Mouse (Mus musculus) limb, embryonic 11.5 days (tissue): Measurements from ENCODE around the gene Acox3. TPM values are rescaled to one million over a fixed set of nuclear protein-coding genes. Genes with fewer than 3 reads are reported as not detected.

Experiments
- ATAC-seq: fragments of 200-750 bp; cut with Nextera tagmentation; 2 replicates; pipeline ENCODE4 v1.8.0; 2017; ENCODE audit warnings: low read depth; ENCODE audit not compliant: insufficient number of reproducible peaks, low FRiP score, low TSS enrichment
- DNase-seq: peaks from one replicate; pipeline ENCODE4 v3.0.0-alpha.2; 2015; ENCODE audit warnings: low spot score
- H3K27ac ChIP-seq: fragments of 300-500 bp; sonication (generic); replicated peaks from 2 replicates; pipeline ENCODE4 v1.5.1; 2014; ENCODE audit warnings: low read depth, mild to moderate bottlenecking, low read length
- H3K27me3 ChIP-seq: fragments of 300-500 bp; sonication (generic); 2 replicates; pipeline ENCODE4 v1.6.1; 2014; ENCODE audit warnings: mild to moderate bottlenecking, low read length, mixed read lengths; ENCODE audit not compliant: control insufficient read depth, insufficient read depth
- H3K36me3 ChIP-seq: fragments of 300-500 bp; sonication (generic); 2 replicates; pipeline ENCODE4 v1.6.1; 2014; ENCODE audit warnings: mild to moderate bottlenecking, low read length, moderate library complexity, mixed read lengths; ENCODE audit not compliant: control insufficient read depth, insufficient read depth
- H3K4me1 ChIP-seq: fragments of 300-500 bp; sonication (generic); 2 replicates; pipeline ENCODE4 v1.6.1; 2014; ENCODE audit warnings: low read length, mixed read lengths; ENCODE audit not compliant: control insufficient read depth, insufficient read depth
- H3K4me2 ChIP-seq: fragments of 300-500 bp; sonication (generic); 2 replicates; pipeline ENCODE4 v1.6.1; 2014; ENCODE audit warnings: low read depth, mild to moderate bottlenecking, moderate library complexity; ENCODE audit not compliant: severe bottlenecking
- H3K4me3 ChIP-seq: fragments of 300-500 bp; sonication (generic); 2 replicates; pipeline ENCODE4 v1.5.1; 2014; ENCODE audit warnings: low read depth, low read length
- H3K9ac ChIP-seq: fragments of 300-500 bp; sonication (generic); 2 replicates; pipeline ENCODE4 v1.6.1; 2014; ENCODE audit warnings: mild to moderate bottlenecking, low read length
- H3K9me3 ChIP-seq: fragments of 300-500 bp; sonication (generic); 2 replicates; pipeline ENCODE4 v1.6.1; 2016; ENCODE audit warnings: low read length; ENCODE audit not compliant: control insufficient read depth
- WGBS: fragments of 180-500 bp; shearing (Covaris S2); extraction: QIAGEN DNeasy Blood & Tissue Kit; methylation state at CpG from one replicate; pipeline ENCODE4 v1.1.7; 2014; 5-methylcytosine and 5-hydroxymethylcytosine counted together
- polyA plus RNA-seq: library from polyadenylated mRNA; unstranded; fragments of >200 nt; fragmentation: Nextera tagmentation; extraction: Ambion mirVana; gene quantifications from 2 replicates; pipeline ENCODE4 v1.2.1, GENCODE M21; 2014

Acox3 gene
- polyA plus RNA-seq, 1 experiment from 2014 or later: 9.7 TPM

DNA sequence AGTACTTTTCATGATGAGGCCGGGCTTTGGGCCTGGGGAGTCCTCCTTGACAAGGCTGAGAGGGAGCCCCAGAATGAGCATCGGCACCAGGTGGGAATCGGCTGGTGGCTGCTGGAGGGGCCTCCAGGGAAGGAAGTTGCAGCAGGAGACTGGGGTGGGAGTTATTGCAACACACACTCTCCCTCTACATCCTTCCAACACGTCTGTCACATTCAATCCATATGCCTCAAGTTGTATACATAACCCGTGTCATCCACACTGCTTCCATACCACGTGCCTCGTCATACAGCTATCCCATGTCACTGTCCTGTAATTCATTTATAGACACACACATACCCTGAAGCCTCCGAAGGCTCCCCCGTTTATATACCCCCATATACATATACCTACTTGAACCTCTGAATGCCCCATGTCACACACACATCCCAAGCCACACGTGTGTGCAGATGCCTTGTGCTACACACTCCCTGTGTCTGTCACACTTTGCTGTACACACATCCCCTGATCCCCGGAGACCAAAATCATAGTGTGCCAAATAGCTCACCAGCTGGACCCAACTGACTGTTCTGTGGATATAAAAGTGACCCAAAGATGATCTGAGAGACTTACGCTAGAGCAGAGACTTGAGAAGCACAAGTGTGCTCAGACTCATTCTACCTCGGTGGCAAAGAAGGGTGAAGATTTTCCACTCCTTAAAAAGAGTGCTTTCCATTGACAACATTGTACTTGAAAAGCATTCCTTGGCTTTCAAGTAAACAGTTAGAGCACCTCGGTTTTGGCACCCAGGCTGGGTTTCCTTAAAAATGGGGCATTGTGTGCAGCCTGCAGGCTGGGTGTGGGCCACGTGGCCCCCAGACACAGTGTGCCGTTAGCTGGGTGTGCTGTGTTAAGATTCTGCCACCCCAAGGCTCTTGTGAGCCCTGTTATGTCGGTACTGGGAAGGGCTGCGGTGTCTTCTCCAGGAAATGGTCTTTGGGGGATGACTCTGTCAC is 13.6 kb downstream of the Acox3 start:
- Histone ChIP-seq H3K9me3 (no peaks in the 10 kb centered on the region), H3K27me3 (no peaks in the 10 kb centered on the region), H3K4me3 (no peak overlapping the region), H3K4me2 (no peak overlapping the region), H3K27ac (no peak overlapping the region), H3K9ac (no peak overlapping the region), H3K4me1 (no peaks in the 10 kb centered on the region), H3K36me3 (peaks cover 6% of the 10 kb centered on the region; the same call in 1 of the 2 replicates)
- DNase-seq: no peak
- no peak for ATAC-seq
- 83% methylated on average over 18 of the region's 18 CpGs for WGBS

DNA sequence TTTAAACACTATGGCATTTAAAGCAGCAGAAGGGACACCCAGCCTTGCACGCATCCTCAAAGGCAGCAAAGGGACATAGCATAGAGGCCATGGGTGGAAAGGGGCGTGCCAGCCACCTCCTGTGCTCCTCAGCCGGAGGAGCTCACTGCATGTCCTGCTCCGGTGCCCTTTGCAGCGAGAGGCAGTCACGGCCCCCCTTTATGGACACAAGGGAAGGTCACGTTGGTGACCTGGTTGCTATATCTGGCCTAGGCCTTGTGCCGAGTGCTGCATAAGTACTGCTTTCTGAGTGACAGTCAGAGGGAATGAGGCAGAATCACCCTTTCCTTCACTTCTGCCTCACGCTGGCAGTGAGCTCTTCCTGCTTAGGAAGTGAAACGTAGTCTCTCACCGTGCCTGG is 17.4 kb downstream of the Acox3 start:
- Histone ChIP-seq H3K4me3 (no peak overlapping the region), H3K4me2 (no peak overlapping the region), H3K27me3 (no peaks in the 10 kb centered on the region), H3K9ac (no peak overlapping the region), H3K36me3 (peaks cover 2% of the 10 kb centered on the region; the same call in 1 of the 2 replicates), H3K4me1 (no peaks in the 10 kb centered on the region), H3K9me3 (no peaks in the 10 kb centered on the region), H3K27ac (0 out of 2 replicates have a peak overlapping the region, but pooled peaks have one; percentile 8)
- 89% methylated on average over 11 of the region's 11 CpGs for WGBS
- ATAC-seq (no peak), DNase-seq (no peak)

DNA sequence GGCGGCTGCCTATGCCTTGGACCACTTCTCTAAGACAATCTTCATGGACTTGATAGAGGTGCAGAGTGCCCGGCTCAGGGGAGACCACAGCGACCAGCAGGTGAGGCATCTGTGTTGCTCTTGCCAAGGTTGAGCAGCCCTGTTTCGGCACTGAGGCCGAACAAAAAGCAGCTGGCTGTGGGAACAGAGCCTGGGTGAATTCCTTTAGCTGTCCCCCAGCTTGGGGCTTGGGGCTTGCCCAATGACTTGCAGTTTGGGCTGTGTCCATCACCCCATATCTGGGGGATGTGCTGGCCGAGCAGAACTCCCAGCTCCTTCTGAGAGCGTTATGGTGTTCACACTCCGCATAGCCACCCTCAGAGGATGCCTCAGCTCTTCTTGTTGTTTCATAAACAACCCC is 18.7 kb downstream of the Acox3 start:
- Histone ChIP-seq H3K36me3 (peaks cover 2% of the 10 kb centered on the region; the same call in 1 of the 2 replicates), H3K9me3 (no peaks in the 10 kb centered on the region), H3K4me1 (no peaks in the 10 kb centered on the region), H3K27me3 (no peaks in the 10 kb centered on the region), H3K4me3 (no peak overlapping the region), H3K4me2 (no peak overlapping the region), H3K27ac (no peak overlapping the region), H3K9ac (no peak overlapping the region)
- ATAC-seq (no peak), DNase-seq (no peak)
- 86% methylated on average over 8 of the region's 8 CpGs for WGBS

DNA sequence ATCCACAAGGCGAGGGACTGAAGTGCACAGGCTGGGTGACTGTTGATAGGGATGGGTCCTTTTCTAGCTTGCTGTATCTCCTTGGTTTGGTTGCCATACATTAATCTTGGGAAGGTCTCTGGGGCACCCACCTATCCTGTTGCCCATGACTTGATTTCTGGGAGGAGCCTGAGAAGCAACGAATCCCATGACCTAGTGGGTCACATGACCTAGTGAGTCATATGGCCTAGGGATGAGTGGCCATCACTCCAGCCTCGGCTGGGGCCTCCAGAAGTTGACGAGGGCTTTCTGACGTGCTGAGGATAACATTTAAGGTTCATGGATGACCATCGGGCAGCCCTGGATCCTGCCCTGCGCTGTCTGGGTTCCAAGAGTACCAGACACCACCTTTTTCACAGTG is 22.5 kb downstream of the Acox3 start:
- ATAC-seq (no peak), DNase-seq (no peak)

DNA sequence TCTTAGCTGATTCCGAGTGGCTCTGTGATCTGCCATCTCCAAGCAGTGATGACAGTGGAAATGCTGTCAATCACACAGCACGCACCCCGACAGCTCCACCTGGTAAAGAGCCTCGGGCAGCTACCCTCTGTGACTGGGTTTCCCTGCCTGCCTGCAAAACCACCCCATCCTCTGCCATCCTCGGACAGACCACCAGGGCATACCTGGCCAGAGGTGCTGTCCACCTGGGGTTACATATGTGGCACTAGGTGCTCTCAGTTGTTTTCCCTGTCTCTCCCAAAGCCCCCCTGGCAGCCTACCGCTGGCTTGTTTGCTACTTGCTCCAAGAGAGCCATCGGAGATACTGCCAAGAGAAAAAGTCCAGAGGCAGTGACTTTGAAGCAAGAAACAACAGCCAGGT is 24.0 kb downstream of the Acox3 start:
- no peak for ATAC-seq
- Histone ChIP-seq H3K4me1 (peaks cover 3% of the 10 kb centered on the region; the same call in 1 of the 2 replicates), H3K27me3 (no peaks in the 10 kb centered on the region), H3K4me3 (no peak overlapping the region), H3K4me2 (no peak overlapping the region), H3K36me3 (no peaks in the 10 kb centered on the region), H3K27ac (no peak overlapping the region), H3K9ac (no peak overlapping the region), H3K9me3 (no peaks in the 10 kb centered on the region)
- 86% methylated on average over 7 of the region's 7 CpGs for WGBS
- no peak for DNase-seq

More for the DNA sequence above, 22.5 kb downstream of the Acox3 start:
- 86% methylated on average over 7 of the region's 7 CpGs for WGBS
- Histone ChIP-seq H3K4me3 (no peak overlapping the region), H3K4me1 (peaks cover 3% of the 10 kb centered on the region; the same call in 1 of the 2 replicates), H3K9ac (no peak overlapping the region), H3K27ac (no peak overlapping the region), H3K27me3 (no peaks in the 10 kb centered on the region), H3K4me2 (no peak overlapping the region), H3K36me3 (no peaks in the 10 kb centered on the region), H3K9me3 (no peaks in the 10 kb centered on the region)

DNA sequence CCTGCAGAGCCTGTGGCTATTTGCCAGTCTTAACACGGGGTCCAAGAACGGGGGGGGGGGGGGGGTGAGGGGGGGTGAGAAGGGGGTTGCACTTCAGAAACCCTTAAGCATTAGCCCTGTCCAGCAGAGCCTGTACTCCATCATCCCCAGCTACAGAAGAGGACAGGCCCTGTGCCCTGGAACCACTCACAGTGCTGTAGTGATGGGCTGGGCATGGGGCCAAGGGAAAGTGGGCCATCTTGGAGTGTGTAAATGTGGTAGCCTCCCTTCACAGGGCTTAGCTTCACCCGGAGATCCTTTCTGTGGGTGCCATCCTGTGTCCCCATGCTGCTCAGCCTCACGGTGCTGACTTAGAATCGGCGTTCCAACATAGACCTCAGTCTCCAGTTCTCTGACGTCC is 24.9 kb downstream of the Acox3 start:
- H3K9ac ChIP-seq: no peak overlapping the region
- ATAC-seq: no peak
- no peak overlapping the region for H3K4me2 ChIP-seq
- H3K36me3 ChIP-seq: no peaks in the 10 kb centered on the region
- H3K4me3 ChIP-seq: no peak overlapping the region
- no peaks in the 10 kb centered on the region for H3K9me3 ChIP-seq
- WGBS: 86% methylated on average over 6 of the region's 7 CpGs
- H3K27ac ChIP-seq: no peak overlapping the region
- DNase-seq: no peak
- H3K4me1 ChIP-seq: peaks cover 3% of the 10 kb centered on the region; the same call in 1 of the 2 replicates
- no peaks in the 10 kb centered on the region for H3K27me3 ChIP-seq

DNA sequence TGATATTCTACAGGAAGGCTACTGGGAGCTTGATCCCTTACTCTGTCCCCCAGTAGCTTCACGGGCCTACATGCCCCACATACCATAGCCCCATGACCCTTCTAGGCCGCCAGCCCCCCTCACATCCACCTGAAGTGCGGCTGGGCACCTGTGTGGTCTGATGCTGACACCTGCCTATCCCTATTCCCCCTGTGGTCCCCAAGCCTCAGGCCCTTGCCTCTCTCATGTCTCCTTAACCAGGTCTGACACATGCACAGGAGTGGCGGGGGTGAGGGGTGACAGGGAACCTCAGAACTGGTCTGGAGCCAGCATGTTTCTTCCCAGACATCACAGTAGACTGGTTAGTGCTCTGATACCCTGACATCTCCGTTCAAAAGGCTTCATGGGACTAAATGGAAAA is 25.7 kb downstream of the Acox3 start:
- H3K9ac ChIP-seq: no peak overlapping the region

DNA sequence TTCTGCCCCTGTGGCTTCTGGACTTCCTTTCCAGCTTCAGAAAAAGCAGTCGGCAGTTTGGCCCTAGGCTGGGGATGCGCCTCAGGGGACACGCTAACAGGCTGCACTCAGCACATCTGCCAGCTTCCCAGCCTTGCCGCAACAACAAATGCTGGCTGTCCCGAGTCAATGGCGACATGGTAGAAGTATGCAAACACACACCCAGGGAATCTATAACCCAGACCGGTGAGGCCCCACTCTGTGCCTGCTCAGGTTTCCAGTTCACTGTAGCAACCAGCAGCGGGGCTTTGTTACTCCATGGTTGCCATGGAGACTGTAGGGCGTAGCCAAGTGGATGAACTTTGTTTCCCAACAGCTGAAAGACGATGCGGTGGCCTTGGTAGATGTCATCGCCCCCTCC is 26.5 kb downstream of the Acox3 start:
- ATAC-seq (peak; percentile 81), DNase-seq (peak; percentile 64)
- WGBS: 48% methylated on average over 12 of the region's 12 CpGs
- no peaks in the 10 kb centered on the region for H3K36me3 ChIP-seq
- H3K4me3 ChIP-seq: no peak overlapping the region
- H3K4me2 ChIP-seq: no peak overlapping the region
- no peaks in the 10 kb centered on the region for H3K9me3 ChIP-seq
- peaks cover 3% of the 10 kb centered on the region; the same call in 1 of the 2 replicates for H3K4me1 ChIP-seq
- no peak overlapping the region for H3K9ac ChIP-seq
- H3K27ac ChIP-seq: no peak overlapping the region; the same call in 1 of the 2 replicates
- no peaks in the 10 kb centered on the region for H3K27me3 ChIP-seq

More for the DNA sequence above, 25.7 kb downstream of the Acox3 start:
- no peak for DNase-seq
- H3K27me3 ChIP-seq: no peaks in the 10 kb centered on the region
- no peak overlapping the region for H3K4me3 ChIP-seq
- no peak overlapping the region for H3K4me2 ChIP-seq
- WGBS: 80% methylated on average over 5 of the region's 5 CpGs
- no peak for ATAC-seq
- H3K4me1 ChIP-seq: peaks cover 3% of the 10 kb centered on the region; the same call in 1 of the 2 replicates
- H3K36me3 ChIP-seq: no peaks in the 10 kb centered on the region
- no peak overlapping the region for H3K27ac ChIP-seq
- H3K9me3 ChIP-seq: no peaks in the 10 kb centered on the region
